Mouse (Mus musculus) liver, postnatal 0 days (tissue): ENCODE results near the gene Asb2. TPM values are rescaled to one million over a fixed set of nuclear protein-coding genes. Genes with fewer than 3 reads are reported as not detected.

Experiments used
- ATAC-seq: fragments of 200-750 bp; cut with Nextera tagmentation; 2 replicates; pipeline ENCODE4 v1.8.0; 2017; ENCODE audit warnings: mild to moderate bottlenecking, moderate library complexity
- DNase-seq: peaks from one replicate; pipeline ENCODE4 v3.0.0-alpha.2; 2016
- H3K27ac ChIP-seq: fragments of 300-500 bp; sonication (generic); 2 replicates; pipeline ENCODE4 v1.5.1; 2014; ENCODE audit warnings: antibody characterized with exemption, moderate library complexity, mild to moderate bottlenecking, low read depth
- H3K27me3 ChIP-seq: fragments of 300-500 bp; sonication (generic); 2 replicates; pipeline ENCODE4 v1.6.1; 2014; ENCODE audit warnings: low read length, control low read depth, mixed read lengths; ENCODE audit not compliant: insufficient read depth
- H3K36me3 ChIP-seq: fragments of 300-500 bp; sonication (generic); replicated peaks from 2 replicates; pipeline ENCODE4 v1.6.1; 2014; ENCODE audit warnings: mild to moderate bottlenecking, control low read depth, low read length, moderate library complexity, mixed read lengths; ENCODE audit not compliant: insufficient read depth
- H3K4me1 ChIP-seq: fragments of 300-500 bp; sonication (generic); 2 replicates; pipeline ENCODE4 v1.6.1; 2014; ENCODE audit warnings: antibody characterized with exemption, mild to moderate bottlenecking, control low read depth; ENCODE audit not compliant: insufficient read depth
- H3K4me2 ChIP-seq: fragments of 300-500 bp; sonication (generic); 2 replicates; pipeline ENCODE4 v1.6.1; 2014; ENCODE audit warnings: low read depth, mild to moderate bottlenecking, low read length, moderate library complexity, mixed read lengths
- H3K4me3 ChIP-seq: fragments of 300-500 bp; sonication (generic); 2 replicates; pipeline ENCODE4 v1.5.1; 2014; ENCODE audit warnings: low read depth, low read length
- H3K9ac ChIP-seq: fragments of 300-500 bp; sonication (generic); replicated peaks from 2 replicates; pipeline ENCODE4 v1.6.1; 2014; ENCODE audit warnings: mild to moderate bottlenecking, moderate library complexity
- H3K9me3 ChIP-seq: fragments of 300-500 bp; sonication (generic); 2 replicates; pipeline ENCODE4 v1.6.1; 2016; ENCODE audit warnings: mild to moderate bottlenecking, control low read depth, low read length, mixed read lengths
- CTCF ChIP-seq: sonication (generic); IDR thresholded peaks from 2 replicates; pipeline ENCODE4 v1.5.1; 2016; ENCODE audit warnings: antibody characterized with exemption, low read depth
- EP300 ChIP-seq: IDR thresholded peaks from 2 replicates; pipeline ENCODE4 v1.6.1; 2016; ENCODE audit warnings: antibody characterized with exemption, low read depth, mild to moderate bottlenecking
- WGBS: fragments of 180-500 bp; shearing (Covaris S2); extraction: QIAGEN DNeasy Blood & Tissue Kit; methylation state at CpG from one replicate; pipeline ENCODE4 v1.1.7; 2014; ENCODE audit not compliant: insufficient replicate concordance; 5-methylcytosine and 5-hydroxymethylcytosine counted together
- polyA plus RNA-seq: library from polyadenylated mRNA; unstranded; fragments of >200 nt; fragmentation: Nextera tagmentation; extraction: Ambion mirVana; gene quantifications from 2 replicates; pipeline ENCODE4 v1.2.1, GENCODE M21; 2015

The Asb2 gene
- polyA plus RNA-seq, 1 experiment from 2014 or later, result 5.9 TPM

DNA sequence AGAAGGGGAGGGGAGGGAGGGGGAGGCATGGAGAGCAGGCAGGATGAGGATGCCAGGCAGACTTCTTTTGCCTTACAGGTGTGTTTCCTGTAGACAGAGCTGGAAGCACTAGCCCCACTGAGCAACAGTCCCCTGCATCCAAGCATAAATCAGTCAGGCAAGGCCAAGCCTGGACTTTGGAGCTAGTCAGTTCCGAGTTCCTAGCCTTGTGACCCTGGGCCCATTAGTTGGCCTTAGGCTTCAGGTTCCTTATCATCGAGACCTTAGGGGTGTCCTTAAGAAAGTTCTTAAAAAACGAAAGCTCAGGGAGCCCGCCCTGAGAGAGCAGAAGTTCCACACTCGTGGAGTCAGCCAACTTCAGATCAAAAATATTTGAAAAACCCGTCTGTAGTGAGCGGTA, 10.9 kb downstream of the Asb2 start:
- Histone ChIP-seq H3K27ac (no peak overlapping the region), H3K36me3 (no peaks in the 10 kb centered on the region), H3K9me3 (no peaks in the 10 kb centered on the region), H3K4me3 (no peak overlapping the region), H3K9ac (no peak overlapping the region), H3K27me3 (no peaks in the 10 kb centered on the region), H3K4me2 (no peak overlapping the region), H3K4me1 (peaks cover 29% of the 10 kb centered on the region)
- 71% methylated on average over 7 of the region's 7 CpGs for WGBS
- TF ChIP-seq EP300 (no peak), CTCF (no peak)
- ATAC-seq (no peak), DNase-seq (no peak)

DNA sequence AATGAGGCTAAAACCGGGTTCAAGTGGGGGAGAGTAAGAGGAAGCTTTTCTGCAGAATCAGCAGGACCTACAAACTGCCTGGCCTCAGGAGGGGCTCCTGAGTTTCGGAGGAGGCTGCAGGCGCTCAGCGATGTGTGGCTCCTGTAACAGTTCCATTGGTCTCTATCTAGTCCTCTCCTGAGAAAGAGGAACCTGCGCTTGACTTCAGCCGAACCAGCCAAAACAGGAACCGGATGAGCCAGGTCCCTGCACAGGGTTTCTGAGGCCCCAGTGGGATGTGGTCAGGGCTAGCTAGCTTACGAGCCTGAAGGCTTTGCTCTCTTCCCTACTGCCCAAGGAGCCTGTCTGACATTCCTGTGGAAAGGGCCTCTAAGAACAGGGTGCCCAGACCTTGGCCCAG, 12.3 kb downstream of the Asb2 start:
- no peaks in the 10 kb centered on the region for H3K9me3 ChIP-seq
- TF ChIP-seq CTCF (no peak), EP300 (no peak)
- peaks cover 29% of the 10 kb centered on the region for H3K4me1 ChIP-seq
- no peak overlapping the region for H3K4me3 ChIP-seq
- peak overlapping the region; percentile 77 for H3K27ac ChIP-seq
- H3K4me2 ChIP-seq, result no peak overlapping the region
- 34% methylated on average over 8 of the region's 8 CpGs for WGBS
- H3K9ac ChIP-seq, result no peak overlapping the region
- peak; percentile 69 for ATAC-seq
- H3K27me3 ChIP-seq, result no peaks in the 10 kb centered on the region
- no peaks in the 10 kb centered on the region for H3K36me3 ChIP-seq
- DNase-seq, result peak; percentile 68

DNA sequence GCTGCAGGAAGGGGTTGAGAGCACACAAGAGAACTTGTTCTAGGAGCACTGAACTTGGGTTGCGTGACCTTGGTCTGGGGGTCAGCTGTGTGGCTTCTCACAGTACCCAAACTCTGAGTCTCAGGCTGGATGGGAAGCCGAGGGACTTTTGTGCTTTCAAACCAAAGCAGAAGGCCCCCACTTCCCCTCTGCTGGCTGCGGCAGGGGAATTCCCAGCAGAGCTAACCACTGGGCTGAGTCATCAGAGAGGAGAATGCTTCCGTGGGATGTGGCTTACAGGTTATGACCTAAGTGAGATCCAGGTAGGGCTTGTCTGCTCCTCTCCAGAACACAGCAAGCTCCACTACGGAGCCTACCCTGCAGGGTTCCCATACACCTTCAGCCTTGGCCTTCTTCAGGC, 14.6 kb downstream of the Asb2 start:
- peak; percentile 33 for DNase-seq
- H3K9ac ChIP-seq, result no peak overlapping the region
- H3K4me1 ChIP-seq, result peaks cover 26% of the 10 kb centered on the region
- 36% methylated on average over 5 of the region's 5 CpGs for WGBS
- ATAC-seq, result peak; percentile 34
- no peaks in the 10 kb centered on the region for H3K36me3 ChIP-seq
- H3K4me3 ChIP-seq, result no peak overlapping the region
- H3K27me3 ChIP-seq, result no peaks in the 10 kb centered on the region
- H3K9me3 ChIP-seq, result no peaks in the 10 kb centered on the region
- H3K27ac ChIP-seq, result peak overlapping the region; percentile 46; the same call in 1 of the 2 replicates
- TF ChIP-seq EP300 (no peak), CTCF (no peak)
- H3K4me2 ChIP-seq, result peak overlapping the region; percentile 18; the same call in 1 of the 2 replicates

DNA sequence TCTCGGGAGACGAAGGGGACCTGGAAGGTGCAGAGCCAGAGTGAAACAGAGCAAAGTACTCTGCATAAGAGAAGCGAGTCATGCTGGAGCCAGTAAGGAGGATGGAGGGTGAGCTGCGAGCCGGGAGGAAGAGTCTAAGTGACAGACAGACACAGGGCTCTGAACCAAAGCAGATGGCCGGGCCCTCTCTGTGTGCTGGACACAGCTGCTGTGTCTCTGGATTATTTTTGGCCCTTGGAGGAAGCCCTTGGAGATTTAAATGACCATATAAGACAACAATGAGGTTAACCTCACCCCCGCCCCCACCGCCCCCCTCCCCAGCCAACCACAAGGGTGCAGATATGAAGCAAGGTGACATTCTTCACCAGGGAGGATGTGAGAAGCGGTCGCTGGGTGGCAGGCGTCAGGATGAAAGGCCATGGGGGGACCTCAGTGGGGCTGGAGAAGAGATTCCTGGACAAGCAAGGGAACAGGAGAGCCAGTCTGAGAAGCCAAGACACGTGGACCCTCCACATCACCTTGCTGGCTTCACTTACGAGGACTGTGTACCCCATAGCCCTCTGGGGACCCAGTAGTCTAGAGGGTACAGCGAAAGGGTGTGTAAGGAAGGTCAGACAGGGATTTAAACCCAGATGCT, 17.5 kb downstream of the Asb2 start:
- 44% methylated on average over 14 of the region's 14 CpGs for WGBS
- DNase-seq (no peak), ATAC-seq (no peak)
- H3K4me3 ChIP-seq, result no peak overlapping the region
- TF ChIP-seq EP300 (no peak), CTCF (0 out of 2 replicates have a peak, but pooled peaks have one; percentile 4)
- H3K9ac ChIP-seq, result no peak overlapping the region
- peak overlapping the region; percentile 16; the same call in 1 of the 2 replicates for H3K27ac ChIP-seq
- peak overlapping the region; percentile 29; the same call in 1 of the 2 replicates for H3K4me2 ChIP-seq
- H3K36me3 ChIP-seq, result no peaks in the 10 kb centered on the region
- H3K9me3 ChIP-seq, result no peaks in the 10 kb centered on the region
- no peaks in the 10 kb centered on the region for H3K27me3 ChIP-seq
- peaks cover 17% of the 10 kb centered on the region for H3K4me1 ChIP-seq

DNA sequence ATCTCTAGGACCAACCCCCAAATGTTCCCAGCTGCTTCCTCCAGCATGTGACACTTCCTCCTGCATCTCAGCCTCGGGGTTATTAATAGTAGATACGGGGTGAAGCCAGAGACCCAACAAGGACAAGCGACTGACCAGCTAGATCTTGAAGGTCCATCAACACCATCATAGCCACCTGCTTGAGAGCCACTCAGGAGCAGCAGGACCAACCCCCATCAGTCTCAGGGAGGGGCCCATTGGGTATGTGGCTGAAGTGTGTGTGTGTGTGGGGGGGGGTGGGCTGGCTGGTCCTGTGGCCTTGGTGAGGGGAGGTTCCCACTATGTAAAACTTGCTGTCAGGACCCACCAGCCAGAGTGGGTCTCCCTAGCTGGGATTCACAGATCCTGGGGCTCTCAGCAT, 19.0 kb downstream of the Asb2 start:
- no peaks in the 10 kb centered on the region for H3K27me3 ChIP-seq
- no peak for DNase-seq
- H3K4me1 ChIP-seq, result peaks cover 16% of the 10 kb centered on the region
- ATAC-seq, result no peak
- 25% methylated on average over 3 of the region's 3 CpGs for WGBS
- H3K4me2 ChIP-seq, result 0 out of 2 replicates have a peak overlapping the region, but pooled peaks have one; percentile 29
- H3K4me3 ChIP-seq, result peak overlapping the region; percentile 20; the same call in 1 of the 2 replicates
- TF ChIP-seq EP300, result no peak
- TF ChIP-seq CTCF, result no peak
- H3K9ac ChIP-seq, result no peak overlapping the region
- H3K9me3 ChIP-seq, result no peaks in the 10 kb centered on the region
- H3K27ac ChIP-seq, result no peak overlapping the region
- H3K36me3 ChIP-seq, result no peaks in the 10 kb centered on the region

DNA sequence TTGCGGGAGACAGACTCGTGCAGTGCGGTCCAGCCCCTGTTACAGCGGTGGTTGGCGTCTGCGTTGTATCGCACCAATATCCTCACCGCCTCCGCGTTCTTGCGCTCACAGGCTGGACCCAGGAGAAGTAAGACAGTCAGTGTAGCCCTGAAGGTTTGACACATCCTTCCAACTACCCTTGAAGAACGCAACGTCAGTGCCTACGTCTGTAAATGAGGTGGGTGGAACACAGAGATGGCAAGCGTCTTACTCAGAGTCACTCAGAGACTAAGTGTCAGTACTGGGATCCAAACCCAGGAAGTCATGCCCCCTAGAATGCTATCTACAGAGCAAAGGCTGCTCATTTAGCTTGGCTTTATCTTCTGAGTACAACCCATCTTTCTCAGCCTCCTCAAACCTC, 22.4 kb downstream of the Asb2 start:
- ATAC-seq, result no peak
- Histone ChIP-seq H3K27ac (no peak overlapping the region), H3K9me3 (no peaks in the 10 kb centered on the region), H3K36me3 (no peaks in the 10 kb centered on the region), H3K9ac (no peak overlapping the region), H3K4me2 (no peak overlapping the region), H3K4me1 (peaks cover 17% of the 10 kb centered on the region), H3K4me3 (no peak overlapping the region), H3K27me3 (no peaks in the 10 kb centered on the region)
- WGBS, result 85% methylated on average over 15 of the region's 15 CpGs
- TF ChIP-seq EP300 (no peak), CTCF (no peak)
- DNase-seq, result no peak
